Mouse (Mus musculus): ENCODE data around the gene Aknad1. TPM values are rescaled to one million over a fixed set of nuclear protein-coding genes. Genes with fewer than 3 reads are reported as not detected.

Aknad1 gene
- polyA plus RNA-seq (2012; rRNA removed) = 0.70 and 0.88 TPM in 2 replicates
- 0.30 and 0.53 TPM in 2 replicates for polyA plus RNA-seq (2014; fragmentation: Nextera tagmentation; extraction: Ambion mirVana)

- WGBS (ENCODE audit: insufficient replicate concordance) = 52% methylated on average over 8 of the region's 8 CpGs
- Histone ChIP-seq H3K27ac (no peak within 1 kb of the TSS), H3K4me3 (ENCODE audit: insufficient read depth in 1 of 2, low read depth in 2 of 2, low read length in 2 of 2) (no peak within 1 kb of the TSS), H3K9me3 (ENCODE audit: control insufficient read depth, low read length) (no peaks in the 10 kb centered on the region), H3K36me3 (replicated peaks; ENCODE audit: control insufficient read depth, insufficient read depth, low read depth) (no peaks in the 10 kb centered on the region), H3K4me2 (ENCODE audit: low read depth) (no peak within 1 kb of the TSS), H3K4me1 (replicated peaks; ENCODE audit: control insufficient read depth in 2 of 2, insufficient read depth in 2 of 2, low read length in 1 of 2) (peaks cover 5 to 12% of the 10 kb centered on the region in 2 experiments), H3K27me3 (ENCODE audit: control insufficient read depth, insufficient read depth, low read length) (no peaks in the 10 kb centered on the region; the same call in 1 of the 2 replicates), H3K9ac (replicated peaks) (no peak within 1 kb of the TSS)
- TF ChIP-seq CTCF (IDR thresholded peaks at IDR 0.05; ENCODE audit: low read depth) (no peak), EP300 (IDR thresholded peaks at IDR 0.05; ENCODE audit: low read depth) (no peak)
- DNase-seq (ENCODE audit: low read depth in 3 of 3, low spot score in 3 of 3) = no peak
- ATAC-seq (ENCODE audit: insufficient read depth) = no peak
Measured at GRCm38 (mm10) chr3:108739045-108739708, at the start of gene Aknad1. Aknad1 (plus strand) TSS chr3:108739658.

- Histone ChIP-seq H3K9ac (replicated peaks) (no peak overlapping the region), H3K27ac (no peak overlapping the region), H3K4me1 (replicated peaks; ENCODE audit: control insufficient read depth in 2 of 2, insufficient read depth in 2 of 2, low read length in 1 of 2) (no peaks in the 10 kb centered on the region), H3K4me3 (ENCODE audit: insufficient read depth in 1 of 2, low read depth in 2 of 2, low read length in 2 of 2) (no peak overlapping the region), H3K4me2 (ENCODE audit: low read depth) (no peak overlapping the region), H3K36me3 (replicated peaks; ENCODE audit: control insufficient read depth, insufficient read depth, low read depth) (peaks cover 51% of the 10 kb centered on the region), H3K9me3 (ENCODE audit: control insufficient read depth, low read length) (no peaks in the 10 kb centered on the region), H3K27me3 (ENCODE audit: control insufficient read depth, insufficient read depth, low read length) (no peaks in the 10 kb centered on the region)
- no peak for DNase-seq (ENCODE audit: low read depth in 3 of 3, low spot score in 3 of 3)
- ATAC-seq (ENCODE audit: insufficient read depth) = no peak
- no peak for TF ChIP-seq EP300 (IDR thresholded peaks at IDR 0.05; ENCODE audit: low read depth)
- no peak for TF ChIP-seq CTCF (IDR thresholded peaks at IDR 0.05; ENCODE audit: low read depth)
- WGBS (ENCODE audit: insufficient replicate concordance) = 84% methylated on average over 4 of the region's 4 CpGs
Measured at GRCm38 (mm10) chr3:108689979-108690378, 49.5 kb upstream of the Aknad1 start.

GRCm38 (mm10) chr3:108694321-108694720, 45.1 kb upstream of the Aknad1 start:
- Histone ChIP-seq H3K9ac (replicated peaks) (no peak overlapping the region), H3K27ac (no peak overlapping the region), H3K9me3 (ENCODE audit: control insufficient read depth, low read length) (no peaks in the 10 kb centered on the region), H3K27me3 (ENCODE audit: control insufficient read depth, insufficient read depth, low read length) (no peaks in the 10 kb centered on the region), H3K4me1 (replicated peaks; ENCODE audit: control insufficient read depth in 2 of 2, insufficient read depth in 2 of 2, low read length in 1 of 2) (peaks cover 0 to 7% of the 10 kb centered on the region in 2 experiments; a peak in 1 of 4 replicates), H3K4me3 (ENCODE audit: insufficient read depth in 1 of 2, low read depth in 2 of 2, low read length in 2 of 2) (no peak overlapping the region), H3K4me2 (ENCODE audit: low read depth) (no peak overlapping the region), H3K36me3 (replicated peaks; ENCODE audit: control insufficient read depth, insufficient read depth, low read depth) (peaks cover 48% of the 10 kb centered on the region)
- 87% methylated on average over 9 of the region's 9 CpGs for WGBS (ENCODE audit: insufficient replicate concordance)
- no peak for ATAC-seq (ENCODE audit: insufficient read depth)
- TF ChIP-seq CTCF (IDR thresholded peaks at IDR 0.05; ENCODE audit: low read depth) (no peak), EP300 (IDR thresholded peaks at IDR 0.05; ENCODE audit: low read depth) (no peak)
- DNase-seq (ENCODE audit: low read depth in 3 of 3, low spot score in 3 of 3) = no peak

- ATAC-seq (ENCODE audit: insufficient read depth) (no peak), DNase-seq (ENCODE audit: low read depth in 3 of 3, low spot score in 3 of 3) (no peak)
- Histone ChIP-seq H3K9ac (replicated peaks) (no peak overlapping the region), H3K27ac (no peak overlapping the region), H3K9me3 (ENCODE audit: control insufficient read depth, low read length) (no peaks in the 10 kb centered on the region), H3K27me3 (ENCODE audit: control insufficient read depth, insufficient read depth, low read length) (no peaks in the 10 kb centered on the region), H3K4me1 (replicated peaks; ENCODE audit: control insufficient read depth in 2 of 2, insufficient read depth in 2 of 2, low read length in 1 of 2) (peaks cover 0 to 7% of the 10 kb centered on the region in 2 experiments; a peak in 1 of 4 replicates), H3K4me2 (ENCODE audit: low read depth) (no peak overlapping the region), H3K36me3 (replicated peaks; ENCODE audit: control insufficient read depth, insufficient read depth, low read depth) (peaks cover 71% of the 10 kb centered on the region), H3K4me3 (ENCODE audit: insufficient read depth in 1 of 2, low read depth in 2 of 2, low read length in 2 of 2) (no peak overlapping the region)
- WGBS (ENCODE audit: insufficient replicate concordance) = 67% methylated on average over 8 of the region's 8 CpGs
- TF ChIP-seq CTCF (IDR thresholded peaks at IDR 0.05; ENCODE audit: low read depth) = no peak
- no peak for TF ChIP-seq EP300 (IDR thresholded peaks at IDR 0.05; ENCODE audit: low read depth)
Measured at GRCm38 (mm10) chr3:108698662-108699061, 40.8 kb upstream of the Aknad1 start.

- H3K9me3 ChIP-seq (ENCODE audit: control insufficient read depth, low read length) = no peaks in the 10 kb centered on the region
- no peak overlapping the region for H3K4me2 ChIP-seq (ENCODE audit: low read depth)
- no peak overlapping the region for H3K4me3 ChIP-seq (ENCODE audit: insufficient read depth in 1 of 2, low read depth in 2 of 2, low read length in 2 of 2)
- DNase-seq (ENCODE audit: low read depth in 3 of 3, low spot score in 3 of 3) (no peak), ATAC-seq (ENCODE audit: insufficient read depth) (no peak)
- H3K4me1 ChIP-seq (replicated peaks; ENCODE audit: control insufficient read depth in 2 of 2, insufficient read depth in 2 of 2, low read length in 1 of 2) = peaks cover 0 to 7% of the 10 kb centered on the region in 2 experiments; a peak in 1 of 4 replicates
- WGBS (ENCODE audit: insufficient replicate concordance) = 82% methylated on average over 4 of the region's 4 CpGs
- no peaks in the 10 kb centered on the region for H3K27me3 ChIP-seq (ENCODE audit: control insufficient read depth, insufficient read depth, low read length)
- no peak overlapping the region for H3K9ac ChIP-seq (replicated peaks)
- TF ChIP-seq CTCF (IDR thresholded peaks at IDR 0.05; ENCODE audit: low read depth) (no peak), EP300 (IDR thresholded peaks at IDR 0.05; ENCODE audit: low read depth) (no peak)
- peaks cover 64% of the 10 kb centered on the region for H3K36me3 ChIP-seq (replicated peaks; ENCODE audit: control insufficient read depth, insufficient read depth, low read depth)
- H3K27ac ChIP-seq = no peak overlapping the region
Measured at GRCm38 (mm10) chr3:108699786-108700185, 39.7 kb upstream of the Aknad1 start.

All from liver, embryonic 14.5 days (tissue).